Mouse (Mus musculus) retina, adult 2 months (tissue): ENCODE results near the gene Rgs6.
A peak's percentile ranks its signal among the peaks of the same experiment; 100 is the strongest.

Source experiments
- DNase-seq: peaks from one replicate; pipeline ENCODE4 v3.0.0-alpha.2; 2012; ENCODE audit warnings: low read depth, low spot score

Gene Rgs6

GRCm38 (mm10) chr12:82855333-82856107 is 267.4 kb downstream of the Rgs6 start:
- no peak for DNase-seq

GRCm38 (mm10) chr12:82865686-82866085 is 277.6 kb downstream of the Rgs6 start:
- DNase-seq: no peak

- DNase-seq: no peak
These were observed 292.6 kb downstream of the Rgs6 start for GRCm38 (mm10) chr12:82880711-82881110.

GRCm38 (mm10) chr12:82883079-82883478 is 295.0 kb downstream of the Rgs6 start:
- no peak for DNase-seq

GRCm38 (mm10) chr12:82894971-82895838 is 307.1 kb downstream of the Rgs6 start:
- no peak for DNase-seq

GRCm38 (mm10) chr12:82905773-82906172 is 317.7 kb downstream of the Rgs6 start:
- no peak for DNase-seq

- DNase-seq: no peak
These were observed 322.8 kb downstream of the Rgs6 start for GRCm38 (mm10) chr12:82910846-82911245.

GRCm38 (mm10) chr12:82914127-82914526 is 326.0 kb downstream of the Rgs6 start:
- no peak for DNase-seq

- no peak for DNase-seq
These were observed 332.1 kb downstream of the Rgs6 start for GRCm38 (mm10) chr12:82920146-82920545.

- DNase-seq: no peak
These were observed 333.4 kb downstream of the Rgs6 start for GRCm38 (mm10) chr12:82921287-82922015.

GRCm38 (mm10) chr12:82922856-82923506 is 334.9 kb downstream of the Rgs6 start:
- DNase-seq: no peak

GRCm38 (mm10) chr12:82932706-82933461 is 344.8 kb downstream of the Rgs6 start:
- peak; percentile 22 for DNase-seq

- DNase-seq: no peak
These were observed 347.1 kb downstream of the Rgs6 start for GRCm38 (mm10) chr12:82935121-82935762.

- DNase-seq: no peak
These were observed 347.7 kb downstream of the Rgs6 start for GRCm38 (mm10) chr12:82935767-82936166.

GRCm38 (mm10) chr12:82940461-82940860 is 352.4 kb downstream of the Rgs6 start:
- DNase-seq: no peak

- peak; percentile 56 for DNase-seq
These were observed 358.4 kb downstream of the Rgs6 start for GRCm38 (mm10) chr12:82946507-82946906.

- DNase-seq: no peak
These were observed 373.0 kb downstream of the Rgs6 start for GRCm38 (mm10) chr12:82961111-82961510.

GRCm38 (mm10) chr12:82961852-82962251 is 373.8 kb downstream of the Rgs6 start:
- no peak for DNase-seq

- no peak for DNase-seq
These were observed 382.5 kb downstream of the Rgs6 start for GRCm38 (mm10) chr12:82970521-82971105.

- DNase-seq: no peak
These were observed 383.1 kb downstream of the Rgs6 start for GRCm38 (mm10) chr12:82971176-82971575.
